Mouse (Mus musculus): ENCODE results near the gene Adh6a.
"Not testable (repeated sequence)": the region's sequence is repeated elsewhere in the genome, so short reads cannot be mapped to it uniquely, and the experiment has no call there.

Gene Adh6a

GRCm38 (mm10) chr3:138325466-138325865 lies 12.4 kb downstream of the Adh6a start:
- no peak for DNase-seq (ENCODE audit: low spot score in 2 of 2)

GRCm38 (mm10) chr3:138333910-138334309 lies 20.8 kb downstream of the Adh6a start:
- DNase-seq (ENCODE audit: low spot score in 2 of 2) = no peak

- no peak for DNase-seq (ENCODE audit: low spot score in 2 of 2)
Observed at GRCm38 (mm10) chr3:138334320-138334719, 21.2 kb downstream of the Adh6a start.

- DNase-seq (ENCODE audit: low spot score in 2 of 2) = no peak
Observed at GRCm38 (mm10) chr3:138335566-138335965, 22.5 kb downstream of the Adh6a start.

GRCm38 (mm10) chr3:138336104-138336754 lies 23.1 kb downstream of the Adh6a start:
- no peak for DNase-seq (ENCODE audit: low spot score in 2 of 2)

- no peak for DNase-seq (ENCODE audit: low spot score in 2 of 2)
Observed at GRCm38 (mm10) chr3:138341471-138341870, 28.4 kb downstream of the Adh6a start, which contains the start of gene Adh6b. Gene Adh6b (plus strand): TSS chr3:138341775.

GRCm38 (mm10) chr3:138347041-138347440 lies 34.0 kb downstream of the Adh6a start:
- DNase-seq (ENCODE audit: low spot score in 2 of 2) = no peak

- DNase-seq (ENCODE audit: low spot score in 2 of 2) = no peak
Observed at GRCm38 (mm10) chr3:138352012-138352809, 39.1 kb downstream of the Adh6a start.

GRCm38 (mm10) chr3:138358856-138359255 lies 45.8 kb downstream of the Adh6a start:
- DNase-seq (ENCODE audit: low spot score in 2 of 2) = no peak

- no peak for DNase-seq (ENCODE audit: low spot score in 2 of 2)
Observed at GRCm38 (mm10) chr3:138360721-138361120, 47.6 kb downstream of the Adh6a start.

- DNase-seq (ENCODE audit: low spot score in 2 of 2) = no peak
Observed at GRCm38 (mm10) chr3:138362920-138363319, 49.8 kb downstream of the Adh6a start.

- no peak for DNase-seq (ENCODE audit: low spot score in 2 of 2)
Observed at GRCm38 (mm10) chr3:138366181-138366580, 53.1 kb downstream of the Adh6a start.

GRCm38 (mm10) chr3:138369546-138369945 lies 56.5 kb downstream of the Adh6a start:
- no peak for DNase-seq (ENCODE audit: low spot score in 2 of 2)

GRCm38 (mm10) chr3:138370289-138370688 lies 57.2 kb downstream of the Adh6a start:
- not testable (repeated sequence) for DNase-seq (ENCODE audit: low spot score in 2 of 2)

- no peak for DNase-seq (ENCODE audit: low spot score in 2 of 2)
Observed at GRCm38 (mm10) chr3:138373920-138374319, 60.8 kb downstream of the Adh6a start.

GRCm38 (mm10) chr3:138375148-138375547 lies 62.1 kb downstream of the Adh6a start:
- DNase-seq (ENCODE audit: low spot score in 2 of 2) = no peak

All from spleen, postnatal 14 days (tissue).